Mouse (Mus musculus) CD4-positive, CD25-positive, alpha-beta regulatory T cell, adult 2 months (primary cell): Measurements from ENCODE around the gene Trim2.

Experiments
- DNase-seq: peaks from one replicate; pipeline ENCODE4 v3.0.0-alpha.2; 2012; ENCODE audit warnings: low read depth, low spot score

Gene Trim2

DNA sequence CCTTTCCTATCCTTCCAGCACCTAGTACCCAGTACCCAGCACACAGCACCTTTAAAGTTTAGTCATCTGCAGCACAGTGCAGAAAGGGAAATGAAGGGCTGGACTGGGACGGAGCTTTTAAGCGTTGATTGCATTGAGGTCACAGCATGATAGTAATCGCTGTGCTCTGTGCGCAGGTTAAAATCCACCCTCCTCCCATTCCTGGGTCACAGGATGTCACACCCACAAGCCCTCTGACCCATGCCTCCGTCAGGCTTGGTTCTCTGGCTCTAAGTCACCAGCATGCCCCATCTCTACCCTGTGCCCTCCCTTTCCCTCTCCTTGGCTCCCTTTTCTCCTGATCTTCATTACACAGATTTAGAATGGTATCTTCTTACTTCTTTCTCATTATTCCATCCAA, 20.4 kb downstream of the Trim2 start:
- no peak for DNase-seq

DNA sequence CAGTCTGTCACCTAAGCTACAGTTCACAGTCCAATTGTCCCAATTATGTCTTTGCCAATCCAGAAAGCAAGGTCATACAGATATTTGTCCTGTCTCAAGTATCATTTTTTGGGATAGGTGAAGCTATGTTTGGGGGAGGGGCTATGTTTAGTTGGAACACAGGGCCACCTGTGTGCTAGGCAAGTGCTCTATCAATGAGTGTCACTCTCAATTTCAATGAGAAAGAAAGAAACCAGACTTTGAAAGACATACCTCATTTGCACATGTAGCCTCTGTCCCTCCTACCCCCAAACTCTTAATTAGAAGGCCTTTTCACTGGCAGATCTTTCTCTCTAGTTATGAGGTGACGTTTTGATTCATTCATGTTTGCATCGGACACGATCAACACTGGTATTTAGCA, 21.9 kb downstream of the Trim2 start:
- no peak for DNase-seq

DNA sequence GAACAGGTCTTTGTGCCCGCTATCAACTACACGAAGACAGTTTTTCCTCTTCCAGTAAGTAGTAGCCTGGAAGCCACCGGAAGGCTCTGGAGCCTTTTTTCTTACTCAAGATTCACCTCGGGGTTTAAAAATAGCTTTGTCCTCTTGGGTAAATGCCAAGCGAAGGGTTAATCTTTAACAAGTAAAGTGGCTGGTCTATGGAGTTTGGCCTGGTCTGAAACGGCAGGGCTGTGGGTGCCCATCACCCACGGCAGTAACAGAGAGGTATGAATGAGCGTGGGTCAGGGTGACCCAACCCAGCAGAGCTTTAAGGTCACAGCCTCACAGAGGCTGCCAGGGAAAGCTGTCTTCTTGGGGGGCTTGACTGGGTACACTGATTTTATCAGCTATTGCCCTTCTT, 23.2 kb downstream of the Trim2 start:
- no peak for DNase-seq

- no peak for DNase-seq
These were observed 24.7 kb downstream of the Trim2 start for GRCm38 (mm10) chr3:84281936-84282371.

DNA sequence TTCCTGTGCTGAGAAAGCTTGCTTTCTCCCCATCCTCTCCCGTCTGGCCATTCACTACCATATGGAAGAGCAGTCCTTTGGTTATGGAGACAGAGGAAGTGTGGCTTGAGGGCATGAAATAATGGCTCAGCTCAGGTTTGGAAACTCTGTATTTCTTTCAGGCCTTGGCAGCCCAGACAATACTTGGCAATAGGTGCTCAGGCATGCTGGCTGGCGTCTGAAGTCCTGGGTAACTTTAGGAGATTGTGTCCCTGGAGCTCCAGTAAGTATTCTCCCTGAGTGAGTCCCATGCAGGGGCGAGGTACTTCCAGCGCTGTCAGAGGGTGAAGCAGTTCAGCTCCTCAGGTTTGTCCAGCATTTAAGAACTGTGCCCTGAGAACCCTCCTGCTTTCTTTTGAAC, 27.9 kb downstream of the Trim2 start:
- no peak for DNase-seq

GRCm38 (mm10) chr3:84275124-84275523, 31.6 kb downstream of the Trim2 start:
- no peak for DNase-seq

GRCm38 (mm10) chr3:84272293-84273015, 34.2 kb downstream of the Trim2 start:
- DNase-seq, result no peak

DNA sequence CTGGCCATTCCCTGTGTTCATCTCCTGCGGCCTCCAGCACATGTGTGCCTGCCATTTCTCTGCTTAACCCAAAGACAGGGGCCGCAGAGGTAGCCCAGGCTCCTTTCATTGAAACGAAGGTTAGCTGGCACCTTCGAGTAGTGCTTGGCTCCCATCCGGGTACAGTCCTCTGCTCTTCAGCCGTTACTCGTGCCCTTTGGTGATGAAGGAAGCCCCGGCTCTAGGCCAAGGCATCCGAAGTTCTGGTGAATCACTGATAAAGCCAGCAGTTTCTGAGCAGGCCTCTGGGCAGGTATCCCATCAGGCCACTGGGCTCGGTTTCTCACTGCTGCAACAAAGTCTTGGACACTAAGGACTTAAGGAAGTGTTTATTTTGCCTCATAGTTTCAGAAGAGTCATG, 34.9 kb downstream of the Trim2 start:
- no peak for DNase-seq

DNA sequence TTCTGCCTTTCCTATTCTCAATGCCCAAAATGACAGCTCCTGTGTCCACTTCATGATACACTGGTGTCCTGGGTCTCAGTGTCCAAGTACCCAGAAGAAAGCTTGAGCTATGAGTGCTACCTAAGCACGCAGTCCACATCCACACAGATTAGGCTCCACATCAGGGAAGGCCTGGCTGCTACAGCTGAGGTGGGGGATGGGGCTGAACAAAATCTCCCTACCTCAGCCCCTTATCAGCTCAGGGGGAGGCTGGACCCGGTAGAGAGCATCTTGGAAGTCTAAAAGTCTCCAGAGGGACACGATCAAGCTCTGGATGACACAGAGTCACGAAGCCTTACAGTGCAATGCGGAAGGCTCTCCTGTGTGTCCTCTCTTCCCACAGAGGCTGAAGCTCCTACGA, 35.6 kb downstream of the Trim2 start:
- DNase-seq, result no peak

GRCm38 (mm10) chr3:84270624-84270995, 36.1 kb downstream of the Trim2 start:
- DNase-seq, result no peak

GRCm38 (mm10) chr3:84269987-84270623, 36.6 kb downstream of the Trim2 start:
- no peak for DNase-seq

DNA sequence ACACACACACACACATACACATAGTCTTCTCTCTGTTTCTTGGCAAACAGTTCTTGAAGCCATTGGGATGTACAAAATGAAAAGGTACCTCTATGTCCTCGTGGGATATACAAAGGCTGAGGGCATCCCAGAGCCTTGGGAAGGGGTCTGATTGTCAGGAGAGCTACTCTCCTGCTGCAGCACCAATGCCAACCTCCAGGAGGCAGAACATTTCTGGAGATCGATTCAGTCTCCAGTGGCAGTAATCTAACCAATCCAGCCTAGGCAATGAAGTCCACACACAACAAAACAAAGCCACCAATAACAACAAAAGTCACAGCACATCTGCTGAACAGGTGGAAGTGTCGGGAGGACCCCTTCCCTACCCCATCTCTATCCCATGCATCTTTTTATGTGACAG, 38.2 kb downstream of the Trim2 start:
- peak; percentile 5 for DNase-seq

DNA sequence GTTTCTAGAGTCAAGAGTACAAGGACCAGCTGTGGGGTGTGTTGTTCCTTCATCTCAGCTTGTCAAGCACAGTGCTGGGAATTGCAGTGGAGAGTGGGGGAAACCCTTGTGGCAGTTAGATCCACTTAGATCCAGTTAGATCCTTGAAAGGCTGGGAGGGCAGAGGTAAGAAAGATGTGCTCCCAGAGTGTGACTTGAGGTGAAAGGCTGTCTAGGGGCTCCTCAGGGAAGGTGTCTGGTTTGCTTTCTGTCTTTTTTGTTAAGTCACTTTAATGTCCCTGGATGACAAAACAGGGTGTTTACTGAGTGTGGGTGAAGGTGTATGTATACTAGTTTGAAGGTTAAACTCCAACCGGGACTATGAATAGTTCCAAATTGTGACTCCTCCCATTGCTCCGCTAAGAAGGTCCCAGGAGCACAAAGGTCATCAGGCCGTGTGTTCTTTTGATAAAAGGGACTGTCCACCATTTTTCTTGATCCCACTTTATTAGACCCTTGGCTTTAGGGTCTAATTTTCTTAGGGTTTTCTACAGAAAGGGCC, 40.2 kb downstream of the Trim2 start:
- DNase-seq, result no peak

DNA sequence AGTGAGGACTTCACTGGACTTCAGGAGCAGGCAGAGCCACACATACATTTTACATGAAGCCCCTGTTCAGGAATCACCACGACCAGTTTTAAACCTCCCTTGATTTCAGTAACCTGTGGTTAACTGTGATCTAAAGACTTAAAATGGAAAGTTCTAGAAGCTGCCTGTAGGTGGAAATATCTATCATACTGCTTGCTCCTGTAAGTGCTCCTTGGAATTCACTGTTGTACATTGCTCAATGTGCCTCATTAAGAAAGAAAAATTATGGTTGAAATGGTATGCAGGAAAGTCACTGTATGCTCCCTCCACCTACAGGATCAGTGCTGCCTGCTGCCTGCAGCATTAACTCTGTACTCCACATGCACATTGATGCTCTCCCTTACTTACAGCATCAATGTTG, 41.6 kb downstream of the Trim2 start:
- no peak for DNase-seq

GRCm38 (mm10) chr3:84264395-84264794, 42.3 kb downstream of the Trim2 start:
- no peak for DNase-seq

DNA sequence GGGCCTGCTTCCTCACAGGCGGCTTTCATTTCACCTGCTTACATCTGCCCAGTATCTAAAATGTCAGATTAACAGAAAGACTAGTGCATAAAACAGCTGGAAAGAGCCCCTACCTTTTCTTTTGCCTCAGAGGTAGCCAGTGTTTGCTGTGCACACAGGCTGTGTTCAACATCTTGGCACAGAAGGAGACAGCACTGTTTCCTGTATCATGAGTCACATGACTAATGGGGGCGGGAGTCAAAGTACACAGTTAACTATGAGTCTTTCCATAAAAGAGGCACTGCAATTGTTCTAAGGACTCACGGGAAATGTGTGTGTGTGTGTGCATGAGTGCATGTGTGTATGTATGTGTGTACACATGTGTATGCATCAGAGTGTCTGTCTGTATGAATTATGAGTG, 43.9 kb downstream of the Trim2 start:
- peak; percentile 26 for DNase-seq

- DNase-seq, result no peak
These were observed 44.8 kb downstream of the Trim2 start for GRCm38 (mm10) chr3:84261863-84262262.

DNA sequence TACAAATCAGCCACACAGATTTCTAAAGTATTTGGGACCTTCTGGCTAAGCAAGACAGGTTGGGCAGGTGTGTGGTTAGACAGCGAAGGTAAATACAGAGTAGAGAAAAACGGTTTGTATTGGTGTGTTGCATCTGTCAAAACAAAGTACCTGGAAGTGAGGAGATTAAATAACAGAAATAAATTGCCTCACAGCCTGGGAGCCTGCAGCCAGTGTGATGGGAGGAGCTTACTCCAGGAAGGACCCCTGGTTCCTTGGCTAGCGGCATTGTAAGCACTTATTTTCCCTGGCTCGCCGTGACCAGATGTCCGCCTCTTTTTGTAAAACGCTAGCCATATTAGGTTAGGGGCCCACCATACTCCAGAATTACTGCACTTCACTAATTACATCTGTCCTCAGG, 45.8 kb downstream of the Trim2 start:
- DNase-seq, result no peak

- no peak for DNase-seq
These were observed 46.6 kb downstream of the Trim2 start for GRCm38 (mm10) chr3:84260024-84260535.

DNA sequence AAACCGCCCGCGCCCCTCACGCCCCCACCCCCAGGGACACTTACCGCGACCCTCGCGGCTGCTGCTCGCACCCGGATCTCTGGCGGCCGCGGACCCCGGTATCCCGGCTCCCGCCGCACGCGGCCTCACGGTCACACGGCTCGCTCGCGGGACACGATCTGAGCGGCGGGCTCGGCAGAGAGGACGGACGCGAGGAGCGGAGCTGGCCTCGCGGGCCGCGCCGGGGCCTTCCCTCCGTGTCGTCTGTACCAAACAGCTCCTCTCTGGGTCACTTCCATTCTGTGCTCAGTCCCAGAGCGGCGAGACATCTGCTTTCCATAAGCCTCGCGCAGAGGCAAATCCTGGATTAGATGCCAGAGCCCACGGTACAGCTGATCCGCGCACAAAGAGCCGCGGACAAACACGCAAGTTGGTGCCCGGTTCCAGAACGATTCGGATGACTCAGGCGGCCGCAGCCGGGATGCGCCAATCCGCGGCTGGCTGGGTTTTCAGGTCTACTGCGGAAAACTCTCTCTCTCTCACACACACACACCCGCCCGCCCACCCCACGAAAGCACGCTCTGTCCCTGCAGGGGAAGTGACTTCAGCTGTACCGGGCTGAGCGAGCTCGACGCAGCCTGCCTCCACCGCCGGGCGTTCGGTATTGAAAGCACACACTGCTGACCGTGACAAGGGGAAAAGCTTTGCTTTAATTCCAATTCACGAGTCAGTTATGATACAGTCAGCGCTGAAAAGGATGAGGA, 47.2 kb downstream of the Trim2 start:
- peak; percentile 69 for DNase-seq

- DNase-seq, result no peak
These were observed 48.1 kb downstream of the Trim2 start for GRCm38 (mm10) chr3:84258518-84259031.

- no peak for DNase-seq
These were observed 48.6 kb downstream of the Trim2 start for GRCm38 (mm10) chr3:84257989-84258517.
